Mouse (Mus musculus) layer of hippocampus, postnatal 25 days (tissue): Measurements from ENCODE around the gene Itih5. TPM values are rescaled to one million over a fixed set of nuclear protein-coding genes. Genes with fewer than 3 reads are reported as not detected.

Source experiments
- DNase-seq, 2 experiments: peaks; one replicate each; pipeline ENCODE4 v3.0.0; 2022; ENCODE audit warnings: mixed read lengths in 2 of 2, low spot score in 1 of 2; ENCODE audit errors: extremely low spot score in 1 of 2
- total RNA-seq, 2 experiments: library from RNA; stranded (reverse); gene quantifications; 2 replicates each; pipeline ENCODE4 v1.2.3; 2021

Itih5 gene
- 10 to 100 TPM; 14.4 to 15.8 TPM for total RNA-seq

GRCm38 (mm10) chr2:10153201-10154075 lies at the start of gene Itih5:
Gene Itih5 (plus strand): TSS chr2:10153571.
- no peak for DNase-seq

- DNase-seq: no peak
Measured at GRCm38 (mm10) chr2:10108535-10109189, 44.7 kb upstream of the Itih5 start.

- DNase-seq: no peak
Measured at GRCm38 (mm10) chr2:10118751-10119150, 34.6 kb upstream of the Itih5 start.

- DNase-seq: no peak
Measured at GRCm38 (mm10) chr2:10119276-10119675, 34.1 kb upstream of the Itih5 start.

GRCm38 (mm10) chr2:10121826-10122225 lies 31.5 kb upstream of the Itih5 start:
- no peak for DNase-seq

- no peak for DNase-seq
Measured at GRCm38 (mm10) chr2:10126122-10126521, 27.2 kb upstream of the Itih5 start.

GRCm38 (mm10) chr2:10127471-10127870 lies 25.9 kb upstream of the Itih5 start:
- no peak for DNase-seq

- no peak for DNase-seq
Measured at GRCm38 (mm10) chr2:10128571-10128970, 24.8 kb upstream of the Itih5 start.

- no peak for DNase-seq
Measured at GRCm38 (mm10) chr2:10130341-10130990, 22.9 kb upstream of the Itih5 start.

- no peak for DNase-seq
Measured at GRCm38 (mm10) chr2:10131296-10131695, 22.1 kb upstream of the Itih5 start, which contains the start of gene Itih2. Gene Itih2 (minus strand): TSS chr2:10131396.

GRCm38 (mm10) chr2:10132128-10132527 lies 21.2 kb upstream of the Itih5 start:
- no peak for DNase-seq

GRCm38 (mm10) chr2:10133941-10134340 lies 19.4 kb upstream of the Itih5 start:
- no peak for DNase-seq

- DNase-seq: no peak
Measured at GRCm38 (mm10) chr2:10137320-10137719, 16.1 kb upstream of the Itih5 start.

GRCm38 (mm10) chr2:10140456-10140855 lies 12.9 kb upstream of the Itih5 start:
- peak in 1 of 2 experiments; percentile 15 for DNase-seq

GRCm38 (mm10) chr2:10142472-10143454 lies 10.6 kb upstream of the Itih5 start:
- DNase-seq: peak in 1 of 2 experiments; percentile 40

- DNase-seq: no peak
Measured at GRCm38 (mm10) chr2:10145514-10145913, 7.9 kb upstream of the Itih5 start.

GRCm38 (mm10) chr2:10147176-10147575 lies 6.2 kb upstream of the Itih5 start:
- DNase-seq: peak in 1 of 2 experiments; percentile 22

- no peak for DNase-seq
Measured at GRCm38 (mm10) chr2:10152590-10152989, 781 bp upstream of the Itih5 start.

GRCm38 (mm10) chr2:10157184-10157583 lies 3.8 kb downstream of the Itih5 start:
- DNase-seq: no peak

- no peak for DNase-seq
Measured at GRCm38 (mm10) chr2:10162011-10162410, 8.6 kb downstream of the Itih5 start.
